Mouse (Mus musculus) kidney, embryonic 15.5 days (tissue): ENCODE results near the gene 1110008L16Rik. TPM values are rescaled to one million over a fixed set of nuclear protein-coding genes. Genes with fewer than 3 reads are reported as not detected.
A peak's percentile ranks its signal among the peaks of the same experiment; 100 is the strongest.
"Not testable (repeated sequence)": the region's sequence is repeated elsewhere in the genome, so short reads cannot be mapped to it uniquely, and the experiment has no call there.

Experiments
- ATAC-seq: fragments of 200-750 bp; cut with Nextera tagmentation; replicated peaks from 2 replicates; pipeline ENCODE4 v1.8.0; 2017; ENCODE audit warnings: moderate TSS enrichment; ENCODE audit not compliant: low FRiP score
- H3K27ac ChIP-seq: fragments of 300-500 bp; sonication (generic); 2 replicates; pipeline ENCODE4 v1.5.1; 2015; ENCODE audit warnings: mild to moderate bottlenecking, inconsistent platforms
- H3K27me3 ChIP-seq: fragments of 300-500 bp; sonication (generic); 2 replicates; pipeline ENCODE4 v1.6.1; 2015; ENCODE audit warnings: inconsistent platforms
- H3K36me3 ChIP-seq: fragments of 300-500 bp; sonication (generic); 2 replicates; pipeline ENCODE4 v1.6.1; 2015; ENCODE audit warnings: inconsistent platforms
- H3K4me1 ChIP-seq: fragments of 300-500 bp; sonication (generic); 2 replicates; pipeline ENCODE4 v1.6.1; 2015; ENCODE audit warnings: inconsistent platforms
- H3K4me2 ChIP-seq: fragments of 300-500 bp; sonication (generic); 2 replicates; pipeline ENCODE4 v1.6.1; 2015; ENCODE audit warnings: moderate library complexity, mild to moderate bottlenecking, inconsistent platforms
- H3K4me3 ChIP-seq: fragments of 300-500 bp; sonication (generic); replicated peaks from 2 replicates; pipeline ENCODE4 v1.5.1; 2015; ENCODE audit warnings: mild to moderate bottlenecking, inconsistent platforms
- H3K9ac ChIP-seq: fragments of 300-500 bp; sonication (generic); 2 replicates; pipeline ENCODE4 v1.6.1; 2015; ENCODE audit warnings: mild to moderate bottlenecking, inconsistent platforms
- H3K9me3 ChIP-seq: fragments of 300-500 bp; sonication (generic); replicated peaks from 2 replicates; pipeline ENCODE4 v1.6.1; 2016; ENCODE audit warnings: inconsistent platforms
- WGBS: fragments of 180-500 bp; shearing (Covaris S2); methylation state at CpG from one replicate; pipeline ENCODE4 v1.1.7; 2015; ENCODE audit warnings: mixed read lengths; 5-methylcytosine and 5-hydroxymethylcytosine counted together
- polyA plus RNA-seq: library from polyadenylated mRNA; unstranded; fragments of >200 nt; fragmentation: Nextera tagmentation; extraction: Ambion mirVana; gene quantifications from 2 replicates; pipeline ENCODE4 v1.2.1, GENCODE M21; 2015

Gene 1110008L16Rik
- polyA plus RNA-seq, 1 experiment from 2014 or later: 15.9 TPM

DNA sequence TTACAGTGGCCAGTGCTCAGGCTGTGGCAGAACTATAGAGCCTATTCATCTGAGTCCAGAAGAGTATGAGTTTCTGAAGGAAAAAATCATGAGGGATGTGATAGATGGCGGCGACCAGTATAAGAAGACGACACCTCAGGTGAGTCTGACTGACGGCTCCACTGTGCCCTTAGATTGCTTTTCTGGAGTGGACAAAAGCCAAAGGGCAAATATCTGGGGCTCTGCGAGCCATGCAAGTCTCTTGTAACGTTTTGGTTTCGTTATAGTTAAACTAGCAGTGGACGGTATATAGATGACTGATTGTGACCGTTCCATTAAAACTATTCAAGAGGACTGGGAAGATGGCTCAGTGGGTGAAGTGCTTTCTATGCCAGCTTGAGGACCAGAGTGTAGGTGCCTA lies 9.4 kb downstream of the 1110008L16Rik start:
- Histone ChIP-seq H3K27ac (no peak overlapping the region), H3K9me3 (no peaks in the 10 kb centered on the region), H3K4me3 (no peak overlapping the region), H3K27me3 (no peaks in the 10 kb centered on the region), H3K4me1 (peaks cover 6% of the 10 kb centered on the region; the same call in 1 of the 2 replicates), H3K4me2 (no peak overlapping the region), H3K36me3 (peaks cover 15% of the 10 kb centered on the region), H3K9ac (no peak overlapping the region)
- 85% methylated on average over 9 of the region's 9 CpGs for WGBS
- ATAC-seq: no peak

DNA sequence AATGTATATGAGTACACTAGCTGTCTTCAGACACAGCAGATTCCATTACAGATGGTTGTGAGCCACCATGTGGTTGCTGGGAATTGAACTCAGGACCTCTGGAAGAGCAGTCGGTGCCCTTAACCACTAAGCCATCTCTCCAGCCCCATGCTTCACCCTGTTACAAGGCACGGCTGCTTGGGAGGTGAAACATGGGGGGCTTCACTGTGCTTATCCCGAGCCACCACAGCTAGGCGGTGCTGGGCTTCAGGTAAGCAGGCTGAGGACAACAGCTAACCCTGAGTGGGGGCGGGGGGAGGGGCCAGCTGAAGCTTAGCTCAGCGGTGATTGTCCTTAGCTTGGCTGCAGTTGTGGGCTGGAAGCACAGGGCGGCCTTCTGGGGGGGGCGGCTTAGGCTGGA lies 10.1 kb downstream of the 1110008L16Rik start:
- Histone ChIP-seq H3K36me3 (peaks cover 17% of the 10 kb centered on the region), H3K4me2 (no peak overlapping the region), H3K27ac (no peak overlapping the region), H3K4me1 (no peaks in the 10 kb centered on the region), H3K9me3 (no peaks in the 10 kb centered on the region), H3K27me3 (no peaks in the 10 kb centered on the region), H3K4me3 (no peak overlapping the region), H3K9ac (no peak overlapping the region)
- WGBS: 80% methylated on average over 8 of the region's 8 CpGs
- no peak for ATAC-seq

DNA sequence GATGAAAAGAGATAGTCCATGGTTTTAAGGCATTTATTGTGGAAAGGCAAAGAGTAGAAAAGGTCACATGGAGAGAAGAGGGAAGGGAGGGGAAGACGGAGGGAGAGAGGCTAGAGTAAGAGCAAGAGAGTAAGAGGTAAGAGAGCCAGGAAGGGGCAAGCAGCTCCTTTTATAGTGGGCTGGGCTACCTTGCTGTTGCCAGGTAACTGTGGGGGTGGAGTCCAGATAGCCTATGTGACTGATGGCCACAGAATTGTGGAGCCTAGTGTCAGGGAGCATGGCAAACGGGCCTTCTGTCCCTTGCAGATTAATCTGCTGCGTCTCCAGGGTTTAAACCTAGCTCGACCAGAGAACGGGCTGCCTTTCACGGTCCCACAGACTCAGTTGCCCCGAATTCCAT lies 12.5 kb downstream of the 1110008L16Rik start:
- Histone ChIP-seq H3K27me3 (no peaks in the 10 kb centered on the region), H3K4me1 (no peaks in the 10 kb centered on the region), H3K4me3 (no peak overlapping the region), H3K36me3 (peaks cover 18% of the 10 kb centered on the region), H3K4me2 (no peak overlapping the region), H3K9ac (no peak overlapping the region), H3K9me3 (no peaks in the 10 kb centered on the region), H3K27ac (no peak overlapping the region)
- no peak for ATAC-seq
- 90% methylated on average over 7 of the region's 7 CpGs for WGBS

DNA sequence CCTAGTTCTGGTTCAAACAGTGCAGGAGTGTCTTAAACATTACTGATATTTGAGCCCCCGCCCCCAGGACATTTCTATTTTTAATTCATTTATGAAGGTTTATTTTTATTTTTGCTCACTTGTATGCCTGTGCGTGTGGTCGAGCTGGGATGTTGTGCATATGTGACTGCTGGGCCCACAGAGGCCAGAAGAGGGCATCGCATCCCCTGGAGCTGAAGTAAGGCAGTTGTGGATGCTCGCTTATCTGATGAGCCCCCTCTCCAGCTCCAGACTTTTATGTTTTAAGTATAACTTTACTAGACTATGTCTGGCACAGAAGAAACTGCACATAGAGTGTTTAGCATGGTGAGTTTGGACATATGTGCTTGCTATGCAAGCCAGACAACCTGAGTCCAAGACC lies 14.5 kb downstream of the 1110008L16Rik start:
- no peak overlapping the region for H3K9ac ChIP-seq
- WGBS: 85% methylated on average over 5 of the region's 5 CpGs
- H3K4me1 ChIP-seq: no peaks in the 10 kb centered on the region

DNA sequence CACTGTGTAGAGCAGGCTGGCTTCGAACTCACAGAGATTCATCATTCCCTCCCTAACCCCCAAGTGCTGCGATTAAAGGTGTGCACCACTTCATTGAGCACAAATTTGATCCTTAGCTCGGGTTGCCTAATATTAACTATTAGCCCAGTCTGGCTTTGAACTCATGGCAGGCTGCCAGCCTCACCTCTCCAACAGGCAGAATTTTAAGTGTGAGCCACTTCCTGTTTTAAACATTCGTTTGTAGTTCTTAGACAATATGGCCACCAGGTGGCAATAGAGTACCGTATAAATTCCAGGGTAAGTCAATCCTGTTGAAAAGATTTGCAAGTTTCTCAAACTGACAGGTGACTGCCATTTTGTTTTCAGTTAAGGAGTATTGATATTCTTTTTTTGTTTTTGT lies 15.8 kb downstream of the 1110008L16Rik start:
- 0 out of 2 replicates have a peak, but pooled peaks have one; percentile 40 for ATAC-seq
- WGBS: 39% methylated on average over 5 of the region's 5 CpGs
- no peaks in the 10 kb centered on the region for H3K4me1 ChIP-seq

More for the DNA sequence above, 14.5 kb downstream of the 1110008L16Rik start:
- H3K27me3 ChIP-seq: no peaks in the 10 kb centered on the region
- no peak overlapping the region for H3K4me3 ChIP-seq
- H3K36me3 ChIP-seq: peaks cover 14% of the 10 kb centered on the region
- ATAC-seq: no peak
- no peak overlapping the region for H3K27ac ChIP-seq
- H3K4me2 ChIP-seq: no peak overlapping the region
- no peaks in the 10 kb centered on the region for H3K9me3 ChIP-seq

DNA sequence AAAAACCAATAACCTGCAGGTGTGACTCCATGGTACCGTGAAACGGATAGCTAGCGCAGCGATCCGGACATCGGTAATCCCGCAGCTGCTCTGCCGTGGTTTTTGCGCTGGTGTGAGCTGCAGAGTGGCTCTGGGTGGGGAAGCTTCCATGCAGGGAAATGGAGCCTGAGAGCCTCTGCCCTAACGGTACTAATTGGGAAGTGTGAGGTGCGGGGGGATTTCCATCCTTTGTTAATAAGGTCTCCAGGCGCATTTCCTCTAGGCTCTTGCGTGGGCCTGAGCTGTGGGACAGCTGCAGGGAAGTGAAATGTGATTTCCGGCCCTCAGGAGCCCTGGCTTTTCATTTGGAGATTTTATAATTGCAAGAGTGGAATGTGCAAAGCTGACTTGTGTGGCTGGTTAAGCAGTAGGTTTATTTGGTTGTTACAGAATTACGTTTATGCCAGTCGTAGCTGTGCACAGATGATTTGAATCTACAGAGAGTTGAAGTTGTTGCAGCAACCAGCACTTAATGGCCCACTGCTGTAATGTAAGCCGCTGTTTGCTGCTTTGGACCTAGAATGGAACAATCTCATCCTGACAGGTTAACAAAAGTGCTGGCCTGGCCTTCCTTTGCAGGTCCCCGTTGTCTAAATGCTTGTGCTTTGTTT lies 22.4 kb downstream of the 1110008L16Rik start:
- H3K4me1 ChIP-seq: no peaks in the 10 kb centered on the region
- H3K9me3 ChIP-seq: no peaks in the 10 kb centered on the region
- H3K36me3 ChIP-seq: peaks cover 3% of the 10 kb centered on the region
- H3K27ac ChIP-seq: peak overlapping the region; percentile 75
- H3K4me2 ChIP-seq: no peak overlapping the region
- H3K9ac ChIP-seq: no peak overlapping the region
- H3K27me3 ChIP-seq: no peaks in the 10 kb centered on the region
- 78% methylated on average over 18 of the region's 18 CpGs for WGBS
- no peak overlapping the region for H3K4me3 ChIP-seq
- no peak; the same call in 1 of the 2 replicates for ATAC-seq

More for the DNA sequence above, 15.8 kb downstream of the 1110008L16Rik start:
- Histone ChIP-seq H3K27me3 (no peaks in the 10 kb centered on the region), H3K4me3 (no peak overlapping the region), H3K27ac (no peak overlapping the region), H3K9me3 (no peaks in the 10 kb centered on the region), H3K4me2 (no peak overlapping the region), H3K36me3 (peaks cover 11% of the 10 kb centered on the region), H3K9ac (no peak overlapping the region)

DNA sequence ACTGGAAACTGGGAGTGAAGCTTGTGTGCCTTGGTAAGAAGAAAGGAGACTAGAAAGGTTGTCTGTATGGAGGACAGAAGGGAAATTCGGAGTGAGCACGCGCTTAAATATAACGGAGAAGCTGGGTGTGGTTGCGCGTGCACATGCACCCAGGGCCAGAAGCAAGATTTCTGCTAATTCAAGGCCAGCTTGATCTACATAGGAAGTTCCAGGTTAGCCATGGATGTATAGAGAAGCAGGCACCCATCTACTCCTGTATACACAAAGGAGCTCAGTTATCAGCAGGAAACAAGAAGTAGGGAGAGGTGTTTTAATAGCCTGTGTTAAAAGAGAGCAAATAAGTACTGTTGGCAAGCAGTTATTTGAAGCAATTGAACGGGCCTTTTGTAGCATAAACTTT lies 26.3 kb downstream of the 1110008L16Rik start:
- Histone ChIP-seq H3K27ac (no peak overlapping the region), H3K4me2 (no peak overlapping the region), H3K4me1 (no peaks in the 10 kb centered on the region), H3K27me3 (no peaks in the 10 kb centered on the region), H3K36me3 (peaks cover 11% of the 10 kb centered on the region), H3K9ac (no peak overlapping the region), H3K9me3 (no peaks in the 10 kb centered on the region), H3K4me3 (no peak overlapping the region)
- no peak for ATAC-seq
- WGBS: 90% methylated on average over 7 of the region's 7 CpGs

DNA sequence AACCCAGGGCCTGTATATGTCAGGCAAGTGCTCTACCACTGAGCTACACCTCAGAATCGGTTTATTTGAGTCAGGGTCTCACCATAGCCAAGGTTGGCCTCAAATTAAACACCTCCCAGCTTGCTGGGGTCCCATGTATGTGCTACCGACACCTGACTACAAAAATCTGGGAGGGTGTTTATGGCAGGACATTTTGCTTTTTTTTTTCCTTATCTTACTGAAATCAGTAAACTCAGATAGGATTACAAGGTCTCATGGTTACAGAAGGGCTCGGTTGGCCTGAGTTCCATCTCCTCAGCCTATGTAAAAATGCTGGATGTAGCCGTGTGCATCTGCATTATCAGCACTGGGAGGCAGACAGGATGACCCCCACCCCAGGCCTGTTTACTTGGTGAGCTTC lies 29.4 kb downstream of the 1110008L16Rik start:
- H3K9me3 ChIP-seq: no peaks in the 10 kb centered on the region
- H3K9ac ChIP-seq: no peak overlapping the region
- H3K4me3 ChIP-seq: no peak overlapping the region
- WGBS: 79% methylated on average over 4 of the region's 4 CpGs
- no peak for ATAC-seq
- peaks cover 11% of the 10 kb centered on the region for H3K36me3 ChIP-seq
- no peak overlapping the region for H3K27ac ChIP-seq
- no peak overlapping the region for H3K4me2 ChIP-seq
- H3K4me1 ChIP-seq: no peaks in the 10 kb centered on the region
- no peaks in the 10 kb centered on the region for H3K27me3 ChIP-seq

DNA sequence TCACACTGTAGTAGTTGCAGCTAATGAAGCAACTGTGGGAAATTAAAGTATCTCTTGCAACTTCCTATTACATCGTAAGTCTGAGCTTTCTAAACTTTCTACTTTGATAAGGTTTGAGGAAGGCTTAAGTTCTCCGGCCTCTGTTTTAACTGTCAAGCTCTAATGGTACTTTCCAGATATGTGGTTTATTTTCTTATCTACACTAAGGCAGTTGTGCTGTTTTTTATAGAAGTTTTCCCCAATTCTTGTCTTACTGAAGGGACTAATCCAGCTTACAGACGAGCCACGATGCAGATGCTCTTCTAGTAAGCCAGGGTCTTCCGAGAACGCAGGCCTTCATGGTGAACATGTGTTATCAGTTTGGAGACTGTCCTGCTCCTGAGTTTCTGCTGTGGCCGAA lies 30.0 kb downstream of the 1110008L16Rik start:
- Histone ChIP-seq H3K4me1 (no peaks in the 10 kb centered on the region), H3K27ac (no peak overlapping the region), H3K4me2 (no peak overlapping the region), H3K9me3 (no peaks in the 10 kb centered on the region), H3K36me3 (peaks cover 11% of the 10 kb centered on the region), H3K27me3 (no peaks in the 10 kb centered on the region), H3K4me3 (no peak overlapping the region), H3K9ac (no peak overlapping the region)
- ATAC-seq: no peak
- WGBS: 95% methylated on average over 7 of the region's 7 CpGs

DNA sequence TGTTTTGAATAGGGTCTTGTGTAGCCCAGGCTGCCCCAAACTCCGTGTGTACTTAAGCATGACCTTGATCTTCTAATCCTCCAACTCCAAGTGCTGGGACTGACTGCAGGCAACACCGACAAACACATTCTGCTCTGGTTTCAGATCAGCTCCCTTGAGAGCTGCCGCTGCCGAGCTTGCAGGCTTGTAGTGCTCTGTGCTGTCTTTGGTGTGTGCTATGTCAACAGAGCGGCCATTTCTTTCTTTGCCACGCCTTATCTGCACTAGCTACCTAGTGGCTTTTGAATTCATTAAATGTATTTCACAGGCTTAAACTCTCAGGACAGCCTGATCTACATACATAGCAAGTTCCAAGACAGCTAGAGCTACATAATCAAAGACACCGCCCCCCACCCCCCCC lies 34.3 kb downstream of the 1110008L16Rik start:
- Histone ChIP-seq H3K9ac (no peak overlapping the region), H3K4me3 (no peak overlapping the region), H3K36me3 (peaks cover 17% of the 10 kb centered on the region), H3K27me3 (no peaks in the 10 kb centered on the region), H3K9me3 (no peaks in the 10 kb centered on the region), H3K27ac (no peak overlapping the region), H3K4me1 (no peaks in the 10 kb centered on the region), H3K4me2 (no peak overlapping the region)
- no peak for ATAC-seq
- WGBS: 86% methylated on average over 7 of the region's 7 CpGs

DNA sequence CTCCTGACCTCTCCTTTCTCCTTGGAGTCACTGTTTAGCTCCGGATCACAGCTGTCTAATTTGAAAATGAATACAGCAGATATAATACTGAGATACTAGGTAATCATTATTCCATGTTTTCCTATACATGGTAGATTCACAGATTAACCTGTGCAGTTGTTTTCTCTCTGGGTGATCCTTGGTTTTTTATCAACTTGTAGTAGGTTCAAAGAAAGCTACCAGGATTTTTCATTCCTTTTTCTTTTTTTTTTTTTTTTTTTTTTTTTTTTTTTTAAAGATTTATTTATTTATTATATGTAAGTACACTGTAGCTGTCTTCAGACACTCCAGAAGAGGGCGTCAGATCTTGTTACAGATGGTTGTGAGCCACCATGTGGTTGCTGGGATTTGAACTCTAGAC lies 39.1 kb downstream of the 1110008L16Rik start:
- not testable (repeated sequence) for H3K27ac ChIP-seq, H3K4me2 ChIP-seq, H3K4me1 ChIP-seq, H3K36me3 ChIP-seq, H3K27me3 ChIP-seq, H3K9ac ChIP-seq, ATAC-seq, H3K4me3 ChIP-seq, H3K9me3 ChIP-seq
- 96% methylated on average over 1 of the region's 2 CpGs for WGBS

DNA sequence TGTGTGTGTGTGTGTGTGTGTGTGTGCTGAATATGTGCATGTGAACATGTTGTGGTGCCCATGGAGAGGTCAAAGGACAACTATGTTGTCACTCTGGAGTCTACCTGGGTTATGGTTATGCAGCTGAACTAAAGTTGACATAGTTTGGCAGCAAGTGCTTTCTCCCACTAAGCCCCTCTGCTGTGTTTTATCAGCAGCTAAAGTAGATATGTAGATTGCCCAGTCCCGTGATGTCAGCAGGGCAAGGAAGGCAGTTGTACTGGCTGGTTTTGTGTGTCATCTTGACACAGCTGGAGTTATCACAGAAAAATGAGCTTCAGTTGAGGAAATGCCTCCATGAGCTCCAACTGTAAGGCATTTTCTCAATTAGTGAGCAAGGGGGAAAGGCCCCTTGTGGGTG lies 43.7 kb downstream of the 1110008L16Rik start:
- H3K9me3 ChIP-seq, H3K4me3 ChIP-seq, H3K27ac ChIP-seq, H3K9ac ChIP-seq, H3K4me2 ChIP-seq, H3K4me1 ChIP-seq, H3K36me3 ChIP-seq, ATAC-seq, H3K27me3 ChIP-seq: not testable (repeated sequence)
- 67% methylated on average over 1 of the region's 1 CpGs for WGBS

DNA sequence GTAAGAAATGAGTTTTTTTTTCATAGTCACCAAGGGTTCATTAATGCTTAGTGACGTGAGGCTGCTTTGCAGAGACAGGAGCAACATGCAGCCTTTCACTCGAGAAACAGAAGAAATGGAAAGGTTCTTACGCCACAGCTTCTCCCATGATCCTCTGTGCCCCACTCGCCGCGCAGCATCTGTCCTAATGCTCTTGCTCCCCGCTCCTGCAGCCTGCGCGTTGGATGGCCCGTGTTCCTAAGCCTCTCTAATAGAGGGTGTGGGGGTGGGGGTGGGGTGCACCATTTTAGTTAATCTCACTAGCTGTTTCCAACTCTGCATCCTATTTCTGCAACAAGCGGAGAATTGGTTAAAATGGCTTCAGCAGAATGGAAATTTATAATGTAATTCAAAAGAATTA lies 44.6 kb downstream of the 1110008L16Rik start:
- H3K27ac ChIP-seq: peak overlapping the region; percentile 37; the same call in 1 of the 2 replicates
- H3K27me3 ChIP-seq: no peaks in the 10 kb centered on the region
- no peaks in the 10 kb centered on the region for H3K36me3 ChIP-seq
- H3K4me3 ChIP-seq: no peak overlapping the region
- 81% methylated on average over 11 of the region's 11 CpGs for WGBS
- H3K9me3 ChIP-seq: no peaks in the 10 kb centered on the region
- 0 out of 2 replicates have a peak, but pooled peaks cover 3% of the 10 kb centered on the region for H3K4me1 ChIP-seq
- no peak overlapping the region for H3K4me2 ChIP-seq
- no peak overlapping the region for H3K9ac ChIP-seq
- no peak for ATAC-seq
